Comparison of ENCODE assay signal across 29 mouse cellular contexts in genomic region chr8:115871381-115871780, GRCm38 (mm10).
DNase-seq lines count a peak whose midpoint lies in the region; ATAC-seq and TF ChIP-seq lines count a peak whose summit lies in the region.
"Had no signal": no experiment of that assay in that cellular context is flagged by ENCODE, and none has a peak within 500 bp of the region (broad histone marks: within the 10 kb centered on the region; RNA-seq: fewer than 3 reads in every experiment).

No protein-coding gene starts in this region.

- DNase-seq in hindbrain, embryonic 11.5 days (ENCODE audit: low spot score) = no peak
- peak; percentile 68 for DNase-seq in lung, embryonic 14.5 days
- no peak for DNase-seq in lung, adult 2 months
- peak; percentile 59 for DNase-seq in midbrain, postnatal 0 days (ENCODE audit: low spot score)
- no peak for DNase-seq in midbrain, embryonic 10.5 days (ENCODE audit: low spot score)
- peak; percentile 46 for DNase-seq in brain, embryonic 14.5 days (ENCODE audit: low read depth)
- DNase-seq in ovary, adult 18-20 months (ENCODE audit: low spot score) = no peak
- DNase-seq: adrenal gland, adult 8-10 months; B cell, adult 2 months; cerebellum, adult 11 months; cerebellum, adult 9-10 months; gastrocnemius, postnatal 10 days; kidney, adult 9 months; kidney, postnatal 10 days; layer of hippocampus, adult 9-11 months; right cerebral cortex, postnatal 25 days; spleen, adult 18-20 months; thymus, postnatal 14 days had no signal

- no peak overlapping the region for H3K4me2 ChIP-seq in hindbrain, embryonic 16.5 days (ENCODE audit: low read length)
- H3K4me2 ChIP-seq in hindbrain, embryonic 11.5 days (replicated peaks; ENCODE audit: low read depth, low read length) = no peak overlapping the region
- H3K4me2 ChIP-seq in lung, embryonic 14.5 days = no peak overlapping the region
- H3K4me2 ChIP-seq in midbrain, postnatal 0 days (ENCODE audit: low read depth, low read length, poor library complexity, severe bottlenecking) = no peak overlapping the region
- H3K4me2 ChIP-seq: hindbrain, embryonic 15.5 days; intestine, embryonic 15.5 days; limb, embryonic 13.5 days; liver, embryonic 11.5 days; midbrain, embryonic 15.5 days; neural tube, embryonic 12.5 days had no signal

- H3K4me1 ChIP-seq in hindbrain, embryonic 16.5 days (ENCODE audit: control insufficient read depth, insufficient read depth, low read depth, low read length) = peaks cover 5% of the 10 kb centered on the region; the same call in 1 of the 2 replicates
- H3K4me1 ChIP-seq in hindbrain, embryonic 11.5 days (replicated peaks; ENCODE audit: control insufficient read depth, insufficient read depth, low read length) = no peaks in the 10 kb centered on the region
- H3K4me1 ChIP-seq in lung, embryonic 14.5 days (ENCODE audit: insufficient read depth) = peaks cover 21% of the 10 kb centered on the region
- no peaks in the 10 kb centered on the region; the same call in 1 of the 2 replicates for H3K4me1 ChIP-seq in lung, adult 2 months (ENCODE audit: control insufficient read depth, insufficient read depth, low read length)
- 0 out of 2 replicates have a peak, but pooled peaks cover 4% of the 10 kb centered on the region for H3K4me1 ChIP-seq in midbrain, postnatal 0 days (ENCODE audit: insufficient read depth, low read length)
- H3K4me1 ChIP-seq in midbrain, embryonic 10.5 days = no peaks in the 10 kb centered on the region
- H3K4me1 ChIP-seq: midbrain, embryonic 15.5 days; neural tube, embryonic 12.5 days had no signal

- H3K9ac ChIP-seq in hindbrain, embryonic 16.5 days (ENCODE audit: low read depth, low read length) = no peak overlapping the region
- H3K9ac ChIP-seq in hindbrain, embryonic 11.5 days (ENCODE audit: low read depth, low read length) = no peak overlapping the region
- H3K9ac ChIP-seq in lung, embryonic 14.5 days = no peak overlapping the region
- H3K9ac ChIP-seq in midbrain, postnatal 0 days (replicated peaks; ENCODE audit: low read length, poor library complexity, severe bottlenecking) = no peak overlapping the region
- H3K9ac ChIP-seq: hindbrain, embryonic 15.5 days; intestine, embryonic 15.5 days; limb, embryonic 13.5 days; midbrain, embryonic 15.5 days; neural tube, embryonic 12.5 days had no signal

- no peak for TF ChIP-seq CTCF in lung, embryonic 14.5 days (IDR thresholded peaks at IDR 0.05; ENCODE audit: low read depth)
- no peak for TF ChIP-seq CTCF in lung, adult 2 months (IDR thresholded peaks at IDR 0.05; ENCODE audit: insufficient read depth, low read length)
- no peak for TF ChIP-seq CTCF in midbrain, postnatal 0 days (IDR thresholded peaks at IDR 0.05)
- no peak for TF ChIP-seq CTCF in brain, embryonic 14.5 days (IDR thresholded peaks at IDR 0.05; ENCODE audit: borderline replicate concordance, extremely low read depth, insufficient read depth, insufficient read length)

- H3K27ac ChIP-seq in hindbrain, embryonic 16.5 days (ENCODE audit: low read depth, low read length) = no peak overlapping the region
- H3K27ac ChIP-seq in hindbrain, embryonic 11.5 days (ENCODE audit: low read depth, low read length) = no peak overlapping the region
- H3K27ac ChIP-seq in lung, embryonic 14.5 days (ENCODE audit: low read depth) = 0 out of 2 replicates have a peak overlapping the region, but pooled peaks have one; percentile 40
- no peak overlapping the region for H3K27ac ChIP-seq in midbrain, postnatal 0 days (ENCODE audit: low read depth, low read length)
- H3K27ac ChIP-seq in midbrain, embryonic 10.5 days (replicated peaks) = no peak overlapping the region
- H3K27ac ChIP-seq: hindbrain, embryonic 15.5 days; intestine, embryonic 15.5 days; limb, embryonic 13.5 days; macrophage; midbrain, embryonic 15.5 days; neural tube, embryonic 12.5 days had no signal

- H3K4me3 ChIP-seq in hindbrain, embryonic 16.5 days (ENCODE audit: low read length) = no peak overlapping the region
- H3K4me3 ChIP-seq in hindbrain, embryonic 11.5 days (ENCODE audit: low read depth, low read length) = no peak overlapping the region
- H3K4me3 ChIP-seq in lung, embryonic 14.5 days (ENCODE audit: low read depth, low read length) = no peak overlapping the region
- H3K4me3 ChIP-seq in lung, adult 2 months (replicated peaks; ENCODE audit: extremely low read depth, low read depth, low read length) = no peak overlapping the region
- H3K4me3 ChIP-seq in midbrain, postnatal 0 days (ENCODE audit: low read depth, low read length) = no peak overlapping the region
- no peak overlapping the region for H3K4me3 ChIP-seq in midbrain, embryonic 10.5 days
- H3K4me3 ChIP-seq: erythroblast, embryonic 14.5 days; hindbrain, embryonic 15.5 days; intestine, embryonic 15.5 days; limb, embryonic 13.5 days; midbrain, embryonic 15.5 days; myocyte; neural tube, embryonic 12.5 days had no signal

- H3K9me3 ChIP-seq in hindbrain, embryonic 16.5 days (ENCODE audit: control insufficient read depth, low read length) = no peaks in the 10 kb centered on the region
- no peaks in the 10 kb centered on the region for H3K9me3 ChIP-seq in hindbrain, embryonic 11.5 days (ENCODE audit: control insufficient read depth, low read length)
- H3K9me3 ChIP-seq in lung, embryonic 14.5 days (ENCODE audit: low read depth, low read length) = no peaks in the 10 kb centered on the region
- no peaks in the 10 kb centered on the region for H3K9me3 ChIP-seq in midbrain, postnatal 0 days (ENCODE audit: low read length)
- no peaks in the 10 kb centered on the region for H3K9me3 ChIP-seq in midbrain, embryonic 10.5 days (replicated peaks)
- H3K9me3 ChIP-seq: hindbrain, embryonic 15.5 days; intestine, embryonic 15.5 days; limb, embryonic 13.5 days; midbrain, embryonic 15.5 days; neural tube, embryonic 12.5 days had no signal

- no peaks in the 10 kb centered on the region for H3K27me3 ChIP-seq in hindbrain, embryonic 16.5 days (replicated peaks; ENCODE audit: control insufficient read depth, insufficient read depth, low read length)
- no peaks in the 10 kb centered on the region for H3K27me3 ChIP-seq in hindbrain, embryonic 11.5 days (ENCODE audit: control insufficient read depth, insufficient read depth, low read length)
- H3K27me3 ChIP-seq in lung, embryonic 14.5 days (ENCODE audit: insufficient read depth, low read length) = no peaks in the 10 kb centered on the region
- no peaks in the 10 kb centered on the region for H3K27me3 ChIP-seq in midbrain, postnatal 0 days (ENCODE audit: insufficient read depth, low read length)
- H3K27me3 ChIP-seq in midbrain, embryonic 10.5 days (ENCODE audit: low read depth, poor library complexity, severe bottlenecking) = no peaks in the 10 kb centered on the region
- H3K27me3 ChIP-seq: hindbrain, embryonic 15.5 days; intestine, embryonic 15.5 days; midbrain, embryonic 15.5 days; neural tube, embryonic 12.5 days had no signal

- no peak for TF ChIP-seq POLR2A in lung, adult 2 months (IDR thresholded peaks at IDR 0.05; ENCODE audit: borderline replicate concordance, extremely low read depth, low read depth, low read length)
- TF ChIP-seq POLR2A in brain, embryonic 14.5 days (IDR thresholded peaks at IDR 0.05; ENCODE audit: borderline replicate concordance, extremely low read depth, insufficient read depth, insufficient read length, poor library complexity, severe bottlenecking) = no peak

- peak; percentile 77 for ATAC-seq in hindbrain, embryonic 16.5 days
- ATAC-seq in hindbrain, embryonic 11.5 days (ENCODE audit: low FRiP score) = no peak
- peak; percentile 68; the same call in 1 of the 2 replicates for ATAC-seq in lung, embryonic 14.5 days (ENCODE audit: insufficient read depth)
- ATAC-seq in midbrain, postnatal 0 days (ENCODE audit: low FRiP score) = peak; percentile 63; the same call in 1 of the 2 replicates
- ATAC-seq: activated CD4-positive, CD25-positive, alpha-beta regulatory T cell, adult 4 months; intestine, embryonic 15.5 days; midbrain, embryonic 15.5 days had no signal

- H3K36me3 ChIP-seq in hindbrain, embryonic 16.5 days (ENCODE audit: control insufficient read depth, insufficient read depth, low read length) = no peaks in the 10 kb centered on the region
- H3K36me3 ChIP-seq in hindbrain, embryonic 11.5 days (ENCODE audit: control insufficient read depth, insufficient read depth, low read length) = no peaks in the 10 kb centered on the region
- H3K36me3 ChIP-seq in lung, embryonic 14.5 days (ENCODE audit: insufficient read depth) = no peaks in the 10 kb centered on the region
- no peaks in the 10 kb centered on the region for H3K36me3 ChIP-seq in midbrain, postnatal 0 days (ENCODE audit: insufficient read depth, low read length)
- H3K36me3 ChIP-seq in midbrain, embryonic 10.5 days = no peaks in the 10 kb centered on the region
- H3K36me3 ChIP-seq: hindbrain, embryonic 15.5 days; intestine, embryonic 15.5 days; limb, embryonic 13.5 days; midbrain, embryonic 15.5 days; neural tube, embryonic 12.5 days had no signal

- WGBS in hindbrain, embryonic 16.5 days = 46% methylated on average over 5 of the region's 5 CpGs
- WGBS in hindbrain, embryonic 11.5 days = 65% methylated on average over 5 of the region's 5 CpGs
- WGBS in lung, embryonic 14.5 days = 49% methylated on average over 5 of the region's 5 CpGs
- 55% methylated on average over 5 of the region's 5 CpGs for WGBS in lung, adult 2 months
- 64% methylated on average over 5 of the region's 5 CpGs for WGBS in midbrain, postnatal 0 days
- 79% methylated on average over 5 of the region's 5 CpGs for WGBS in midbrain, embryonic 10.5 days

Comparison
In these comparisons a context has a peak if more than half of its experiments do, and no peak if none do; other contexts are left out.
1. DNase-seq: peak in lung, embryonic 14.5 days (single experiment), midbrain, postnatal 0 days (single experiment) and brain, embryonic 14.5 days (single experiment); none in hindbrain, embryonic 11.5 days (single experiment), lung, adult 2 months (single experiment), midbrain, embryonic 10.5 days (single experiment) and ovary, adult 18-20 months (single experiment).